Mouse (Mus musculus) limb, embryonic 11.5 days (tissue): ENCODE measurements around the gene Zfp142. TPM values are rescaled to one million over a fixed set of nuclear protein-coding genes. Genes with fewer than 3 reads are reported as not detected.

Experiments
- ATAC-seq: fragments of 200-750 bp; cut with Nextera tagmentation; 2 replicates; pipeline ENCODE4 v1.8.0; 2017; ENCODE audit warnings: low read depth; ENCODE audit not compliant: insufficient number of reproducible peaks, low FRiP score, low TSS enrichment
- DNase-seq: peaks from one replicate; pipeline ENCODE4 v3.0.0-alpha.2; 2015; ENCODE audit warnings: low spot score
- H3K27ac ChIP-seq: fragments of 300-500 bp; sonication (generic); replicated peaks from 2 replicates; pipeline ENCODE4 v1.5.1; 2014; ENCODE audit warnings: low read depth, mild to moderate bottlenecking, low read length
- H3K27me3 ChIP-seq: fragments of 300-500 bp; sonication (generic); 2 replicates; pipeline ENCODE4 v1.6.1; 2014; ENCODE audit warnings: mild to moderate bottlenecking, low read length, mixed read lengths; ENCODE audit not compliant: control insufficient read depth, insufficient read depth
- H3K36me3 ChIP-seq: fragments of 300-500 bp; sonication (generic); 2 replicates; pipeline ENCODE4 v1.6.1; 2014; ENCODE audit warnings: mild to moderate bottlenecking, low read length, moderate library complexity, mixed read lengths; ENCODE audit not compliant: control insufficient read depth, insufficient read depth
- H3K4me1 ChIP-seq: fragments of 300-500 bp; sonication (generic); 2 replicates; pipeline ENCODE4 v1.6.1; 2014; ENCODE audit warnings: low read length, mixed read lengths; ENCODE audit not compliant: control insufficient read depth, insufficient read depth
- H3K4me2 ChIP-seq: fragments of 300-500 bp; sonication (generic); 2 replicates; pipeline ENCODE4 v1.6.1; 2014; ENCODE audit warnings: low read depth, mild to moderate bottlenecking, moderate library complexity; ENCODE audit not compliant: severe bottlenecking
- H3K4me3 ChIP-seq: fragments of 300-500 bp; sonication (generic); 2 replicates; pipeline ENCODE4 v1.5.1; 2014; ENCODE audit warnings: low read depth, low read length
- H3K9ac ChIP-seq: fragments of 300-500 bp; sonication (generic); 2 replicates; pipeline ENCODE4 v1.6.1; 2014; ENCODE audit warnings: mild to moderate bottlenecking, low read length
- H3K9me3 ChIP-seq: fragments of 300-500 bp; sonication (generic); 2 replicates; pipeline ENCODE4 v1.6.1; 2016; ENCODE audit warnings: low read length; ENCODE audit not compliant: control insufficient read depth
- WGBS: fragments of 180-500 bp; shearing (Covaris S2); extraction: QIAGEN DNeasy Blood & Tissue Kit; methylation state at CpG from one replicate; pipeline ENCODE4 v1.1.7; 2014; 5-methylcytosine and 5-hydroxymethylcytosine counted together
- microRNA-seq: library from miRNA; unstranded; fragments of <30 nt; microRNA quantifications from one replicate; pipeline ENCODE4, GENCODE M21; 2016
- polyA plus RNA-seq: library from polyadenylated mRNA; unstranded; fragments of >200 nt; fragmentation: Nextera tagmentation; extraction: Ambion mirVana; gene quantifications from 2 replicates; pipeline ENCODE4 v1.2.1, GENCODE M21; 2014

Gene Zfp142
- polyA plus RNA-seq, 1 experiment from 2014 or later, result 10.2 TPM

DNA sequence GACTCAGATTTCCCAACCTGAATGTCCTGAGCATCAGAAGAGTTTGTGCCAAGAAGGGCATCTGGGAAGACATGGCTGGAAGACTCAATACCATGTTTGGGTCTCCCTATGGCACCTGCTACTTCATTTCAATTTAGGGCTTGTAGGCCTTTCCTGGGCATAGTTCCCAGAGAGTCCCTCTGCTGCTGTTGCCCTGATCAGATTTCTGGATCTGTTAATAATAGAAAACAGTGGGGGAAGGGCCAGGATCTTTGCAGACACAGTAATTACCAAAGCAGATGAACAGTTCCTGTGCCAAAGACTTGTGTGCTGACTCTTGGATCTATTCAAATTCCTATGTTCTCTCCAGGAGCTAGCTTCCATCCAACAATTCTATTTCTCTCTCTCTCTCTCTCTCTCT is 49.4 kb downstream of the Zfp142 start:
- ATAC-seq, result no peak
- no peak for DNase-seq

DNA sequence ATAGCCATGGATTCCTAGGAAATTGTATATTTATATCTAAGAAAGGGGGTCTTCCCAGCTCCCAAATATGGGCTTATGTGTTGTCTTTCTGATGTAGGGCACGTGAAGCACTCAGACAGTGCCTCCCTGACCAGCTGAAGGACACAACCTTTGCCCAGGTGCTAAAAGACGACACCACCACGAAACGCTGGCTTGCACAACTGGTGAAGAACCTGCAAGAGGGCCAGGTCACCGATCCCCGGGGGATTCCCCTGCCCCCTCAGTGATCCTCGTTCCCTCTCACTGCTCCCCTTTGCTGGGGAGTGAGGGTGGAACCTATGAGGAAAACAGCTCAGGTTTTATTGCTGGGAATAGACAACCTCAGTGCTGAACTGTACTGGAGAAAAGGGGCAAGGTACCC is 59.5 kb downstream of the Zfp142 start:
- peaks cover 38% of the 10 kb centered on the region for H3K36me3 ChIP-seq
- H3K27ac ChIP-seq, result no peak overlapping the region
- no peaks in the 10 kb centered on the region for H3K4me1 ChIP-seq
- H3K4me3 ChIP-seq, result no peak overlapping the region
- H3K27me3 ChIP-seq, result no peaks in the 10 kb centered on the region
- 93% methylated on average over 7 of the region's 7 CpGs for WGBS
- ATAC-seq, result no peak
- H3K9ac ChIP-seq, result no peak overlapping the region
- H3K4me2 ChIP-seq, result no peak overlapping the region
- H3K9me3 ChIP-seq, result no peaks in the 10 kb centered on the region
- no peak for DNase-seq

More for the DNA sequence above, 49.4 kb downstream of the Zfp142 start:
- H3K4me3 ChIP-seq, result no peak overlapping the region
- H3K4me1 ChIP-seq, result no peaks in the 10 kb centered on the region
- no peaks in the 10 kb centered on the region for H3K27me3 ChIP-seq
- H3K4me2 ChIP-seq, result no peak overlapping the region
- H3K36me3 ChIP-seq, result no peaks in the 10 kb centered on the region
- H3K27ac ChIP-seq, result no peak overlapping the region
- no peaks in the 10 kb centered on the region for H3K9me3 ChIP-seq
- H3K9ac ChIP-seq, result no peak overlapping the region

DNA sequence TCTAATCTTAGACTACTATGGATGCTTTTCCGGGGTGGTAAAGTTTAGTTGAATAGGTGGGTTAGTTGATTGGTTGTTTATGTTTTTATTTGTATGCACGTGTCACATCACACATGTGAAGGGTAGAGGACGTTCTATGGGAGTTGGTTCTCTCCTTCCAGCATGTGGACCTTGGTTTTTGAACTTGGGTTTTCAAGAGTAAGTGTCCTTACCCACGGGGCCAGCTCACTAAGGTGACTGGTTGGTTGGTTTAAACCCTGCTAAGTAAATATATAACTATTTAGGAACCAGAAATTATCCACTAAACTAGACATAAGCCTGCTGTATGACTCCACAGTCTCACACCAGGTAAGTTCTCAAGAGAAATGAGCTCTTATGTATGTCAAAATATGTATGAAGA is 63.3 kb downstream of the Zfp142 start:
- Histone ChIP-seq H3K9me3 (no peaks in the 10 kb centered on the region), H3K36me3 (peaks cover 28% of the 10 kb centered on the region), H3K27ac (no peak overlapping the region), H3K27me3 (no peaks in the 10 kb centered on the region), H3K9ac (no peak overlapping the region), H3K4me1 (no peaks in the 10 kb centered on the region), H3K4me2 (no peak overlapping the region), H3K4me3 (no peak overlapping the region)
- DNase-seq (no peak), ATAC-seq (no peak)
- 88% methylated on average over 4 of the region's 4 CpGs for WGBS

DNA sequence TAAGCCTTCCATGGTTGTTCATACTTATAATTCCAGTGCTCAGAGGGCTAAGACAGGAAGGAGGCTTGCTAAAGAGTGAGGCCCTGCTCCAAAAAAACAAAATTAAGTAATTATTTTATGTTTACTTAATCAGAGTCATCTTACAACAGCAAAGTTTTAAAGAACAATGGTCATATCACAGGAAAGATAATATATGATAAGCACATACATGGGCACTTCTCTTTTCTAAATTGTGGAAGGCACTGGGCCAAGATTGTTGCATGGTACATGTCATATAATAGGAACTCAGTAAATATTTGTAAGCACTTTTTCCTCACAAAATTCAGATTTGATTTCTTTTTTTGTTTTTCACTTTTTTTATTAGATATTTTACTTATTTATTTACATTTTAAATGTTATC is 68.2 kb downstream of the Zfp142 start:
- H3K9me3 ChIP-seq, result no peaks in the 10 kb centered on the region
- no peaks in the 10 kb centered on the region for H3K4me1 ChIP-seq
- no peak overlapping the region for H3K9ac ChIP-seq
- H3K4me3 ChIP-seq, result no peak overlapping the region
- ATAC-seq, result no peak
- H3K36me3 ChIP-seq, result peaks cover 13% of the 10 kb centered on the region; the same call in 1 of the 2 replicates
- H3K27me3 ChIP-seq, result no peaks in the 10 kb centered on the region
- no peak overlapping the region for H3K27ac ChIP-seq
- H3K4me2 ChIP-seq, result no peak overlapping the region
- no peak for DNase-seq

Small RNA genes lying within 50 kb of the gene (microRNA-seq; reads per million reads assigned to microRNA genes)
- not detected for gene Gm25035

Other genes with a start within 250 kb of the Zfp142 start
- gene Catip, start 226.1 kb downstream of the Zfp142 start, polyA plus RNA-seq, result 0.25 and 0.79 TPM in 2 replicates
- gene Slc11a1, start 213.1 kb downstream of the Zfp142 start, polyA plus RNA-seq, result 1.0 and 1.8 TPM in 2 replicates
- 74.7 and 75.8 TPM in 2 replicates for gene Ctdsp1, start 196.7 kb downstream of the Zfp142 start, polyA plus RNA-seq
- 0.16 and 0.18 TPM in 2 replicates for gene Vil1, start 178.9 kb downstream of the Zfp142 start, polyA plus RNA-seq
- 113 and 120 TPM in 2 replicates for gene Cnot9, start 82.2 kb downstream of the Zfp142 start, polyA plus RNA-seq
- gene Plcd4, start 45.4 kb downstream of the Zfp142 start, polyA plus RNA-seq, result 0.53 and 0.79 TPM in 2 replicates
- gene Usp37, start 44.0 kb downstream of the Zfp142 start, polyA plus RNA-seq, result 46.4 and 52.2 TPM in 2 replicates
- 15.4 and 15.9 TPM in 2 replicates for gene Bcs1l, start within 50 bp of the Zfp142 start, polyA plus RNA-seq
- 8.8 and 9.2 TPM in 2 replicates for gene Rnf25, start 13.2 kb upstream of the Zfp142 start, polyA plus RNA-seq
- gene Stk36, start 13.2 kb upstream of the Zfp142 start, polyA plus RNA-seq, result 13.6 and 16.1 TPM in 2 replicates
- 42.4 and 51.5 TPM in 2 replicates for gene Ttll4, start 73.5 kb upstream of the Zfp142 start, polyA plus RNA-seq
- gene Cyp27a1, start 125.3 kb upstream of the Zfp142 start, polyA plus RNA-seq, result 16.0 and 19.8 TPM in 2 replicates
- not detected in 2 replicates for gene Prkag3, start 161.0 kb upstream of the Zfp142 start, polyA plus RNA-seq
- gene Wnt6, start 183.6 kb upstream of the Zfp142 start, polyA plus RNA-seq, result 21.2 and 27.4 TPM in 2 replicates
- gene Wnt10a, start 203.3 kb upstream of the Zfp142 start, polyA plus RNA-seq, result 1.4 and 1.6 TPM in 2 replicates